Mouse (Mus musculus): ENCODE data around the gene Ttc9. TPM values are rescaled to one million over a fixed set of nuclear protein-coding genes. Genes with fewer than 3 reads are reported as not detected.

The Ttc9 gene
- total and polyA plus RNA-seq, 3 experiments = 0.27 TPM; not detected in 2

DNA sequence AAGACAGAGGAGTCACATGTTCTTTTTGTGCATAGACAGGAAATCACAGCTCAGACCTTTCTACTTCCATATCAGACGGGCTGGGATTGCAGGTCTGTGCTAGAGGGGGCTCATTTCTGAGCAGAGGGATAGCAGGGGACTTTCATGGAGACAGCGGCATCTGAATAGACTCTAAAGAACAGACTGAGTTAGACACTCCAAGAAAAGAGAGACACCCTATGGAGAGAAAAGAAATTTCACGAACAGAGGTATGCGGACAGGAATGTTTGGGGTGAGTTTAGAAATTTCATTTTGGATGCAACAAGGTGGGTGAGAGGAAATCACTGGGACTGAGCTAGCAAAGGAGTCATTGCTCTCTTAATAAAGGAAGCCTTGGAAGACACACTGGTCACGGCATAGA lies 56.8 kb downstream of the Ttc9 start:
- H3K9me3 ChIP-seq (replicated peaks) = no peaks in the 10 kb centered on the region
- H3K36me3 ChIP-seq (replicated peaks) = no peaks in the 10 kb centered on the region
- no peaks in the 10 kb centered on the region for H3K4me1 ChIP-seq (ENCODE audit: insufficient read depth, low read depth, low read length)
- no peak overlapping the region for H3K4me3 ChIP-seq (ENCODE audit: low read depth, low read length)
- ATAC-seq (ENCODE audit: extremely low read depth, insufficient number of reproducible peaks, low FRiP score, poor library complexity, severe bottlenecking) (no peak), DNase-seq (ENCODE audit: low spot score) (no peak)
- 0 out of 2 replicates have a peak, but pooled peaks cover 3% of the 10 kb centered on the region for H3K27me3 ChIP-seq (ENCODE audit: insufficient read depth, low read length)
- TF ChIP-seq CTCF (IDR thresholded peaks at IDR 0.05; ENCODE audit: low read depth, low read length) (no peak), GATA2 (IDR thresholded peaks at IDR 0.05; ENCODE audit: borderline replicate concordance, low read depth, low read length) (no peak), POLR2AphosphoS5 (IDR thresholded peaks at IDR 0.05; ENCODE audit: insufficient replicate concordance, low read depth, low read length) (no peak), GATA1 (IDR thresholded peaks at IDR 0.05; ENCODE audit: borderline replicate concordance, low read length) (no peak), TAL1 (conservative IDR thresholded peaks at IDR 0.05; ENCODE audit: low read depth, low read length) (no peak)

DNA sequence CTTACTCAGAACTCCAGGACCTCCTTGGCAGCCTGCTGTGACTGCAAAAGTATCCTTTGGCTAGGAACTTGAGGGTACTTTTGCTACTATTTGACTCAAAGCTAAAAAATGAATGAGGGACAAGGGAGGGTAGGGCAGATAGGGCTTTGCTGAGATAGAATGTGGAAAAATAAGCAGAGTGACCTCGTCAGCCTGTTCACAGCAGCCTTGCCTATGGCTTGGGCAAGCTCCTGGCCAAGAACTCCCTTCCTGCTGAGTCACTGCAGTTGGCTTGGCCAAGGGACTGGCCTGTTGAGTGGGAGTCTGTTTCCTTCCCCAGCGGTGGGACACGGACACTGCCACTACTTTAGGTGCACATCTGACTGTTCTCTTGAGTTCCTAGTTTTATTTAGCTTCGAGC lies 57.5 kb downstream of the Ttc9 start:
- Histone ChIP-seq H3K27me3 (ENCODE audit: insufficient read depth, low read length) (0 out of 2 replicates have a peak, but pooled peaks cover 3% of the 10 kb centered on the region), H3K9me3 (replicated peaks) (no peaks in the 10 kb centered on the region), H3K4me1 (ENCODE audit: insufficient read depth, low read depth, low read length) (no peaks in the 10 kb centered on the region), H3K4me3 (ENCODE audit: low read depth, low read length) (no peak overlapping the region), H3K36me3 (replicated peaks) (no peaks in the 10 kb centered on the region)
- DNase-seq (ENCODE audit: low spot score) (no peak), ATAC-seq (ENCODE audit: extremely low read depth, insufficient number of reproducible peaks, low FRiP score, poor library complexity, severe bottlenecking) (no peak)
- TF ChIP-seq GATA1 (IDR thresholded peaks at IDR 0.05; ENCODE audit: borderline replicate concordance, low read length) (no peak), TAL1 (conservative IDR thresholded peaks at IDR 0.05; ENCODE audit: low read depth, low read length) (no peak), CTCF (IDR thresholded peaks at IDR 0.05; ENCODE audit: low read depth, low read length) (no peak), POLR2AphosphoS5 (IDR thresholded peaks at IDR 0.05; ENCODE audit: insufficient replicate concordance, low read depth, low read length) (no peak), GATA2 (IDR thresholded peaks at IDR 0.05; ENCODE audit: borderline replicate concordance, low read depth, low read length) (no peak)

DNA sequence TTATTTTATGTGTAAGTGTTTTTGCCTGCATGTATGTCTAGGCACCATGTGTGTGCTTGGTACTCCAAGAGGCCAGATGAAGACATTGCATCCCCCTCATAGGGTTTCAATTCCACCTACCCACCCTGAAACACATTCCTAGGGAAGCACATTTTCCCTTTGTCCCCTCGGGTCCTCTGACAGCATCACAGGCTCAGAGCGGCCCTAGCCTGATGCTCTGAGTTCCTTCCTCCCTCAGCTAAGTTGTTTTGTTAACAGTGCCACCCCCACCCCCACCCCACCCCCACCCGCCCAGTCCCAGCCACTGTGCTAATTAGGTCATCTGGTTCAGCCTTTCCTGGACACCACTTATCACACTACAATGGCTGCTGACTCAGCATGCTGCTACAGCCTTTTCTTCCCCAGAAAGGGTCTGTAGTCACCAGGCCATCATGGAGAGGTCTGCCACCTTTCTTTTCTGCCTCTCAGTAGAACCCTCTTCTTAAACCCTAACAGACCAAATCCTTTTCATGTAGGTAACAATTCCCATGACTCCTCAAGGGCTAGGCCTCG lies 58.5 kb downstream of the Ttc9 start:
- no peaks in the 10 kb centered on the region for H3K27me3 ChIP-seq (ENCODE audit: insufficient read depth, low read length)
- H3K4me3 ChIP-seq (ENCODE audit: low read depth, low read length) = no peak overlapping the region
- no peak for DNase-seq (ENCODE audit: low spot score)
- TF ChIP-seq CTCF (IDR thresholded peaks at IDR 0.05; ENCODE audit: low read depth, low read length) (no peak), GATA2 (IDR thresholded peaks at IDR 0.05; ENCODE audit: borderline replicate concordance, low read depth, low read length) (no peak), POLR2AphosphoS5 (IDR thresholded peaks at IDR 0.05; ENCODE audit: insufficient replicate concordance, low read depth, low read length) (no peak), TAL1 (conservative IDR thresholded peaks at IDR 0.05; ENCODE audit: low read depth, low read length) (no peak), GATA1 (IDR thresholded peaks at IDR 0.05; ENCODE audit: borderline replicate concordance, low read length) (no peak)
- no peaks in the 10 kb centered on the region for H3K4me1 ChIP-seq (ENCODE audit: insufficient read depth, low read depth, low read length)
- no peak for ATAC-seq (ENCODE audit: extremely low read depth, insufficient number of reproducible peaks, low FRiP score, poor library complexity, severe bottlenecking)
- H3K9me3 ChIP-seq (replicated peaks) = no peaks in the 10 kb centered on the region
- H3K36me3 ChIP-seq (replicated peaks) = no peaks in the 10 kb centered on the region

DNA sequence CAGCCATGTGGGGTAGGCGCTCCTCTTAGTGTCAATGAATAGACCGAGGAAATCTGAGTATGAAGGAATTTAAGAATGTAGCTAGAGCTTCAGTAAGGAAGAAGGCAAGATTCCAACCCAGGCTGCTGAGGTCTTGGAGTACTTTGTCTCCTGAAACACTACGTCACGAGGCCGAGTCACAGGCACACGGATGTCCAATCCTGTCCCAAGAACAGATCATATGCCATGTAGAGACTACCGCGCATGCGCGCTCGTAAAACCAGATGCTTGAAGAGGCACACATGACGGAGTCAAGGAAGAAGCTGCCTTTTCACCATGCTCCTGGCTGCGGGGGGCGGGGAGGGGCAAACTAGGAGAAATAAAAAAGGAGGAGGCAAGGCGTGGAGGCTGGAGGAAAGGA lies 59.1 kb downstream of the Ttc9 start:
- Histone ChIP-seq H3K4me1 (ENCODE audit: insufficient read depth, low read depth, low read length) (no peaks in the 10 kb centered on the region), H3K36me3 (replicated peaks) (no peaks in the 10 kb centered on the region), H3K4me3 (ENCODE audit: low read depth, low read length) (no peak overlapping the region), H3K9me3 (replicated peaks) (no peaks in the 10 kb centered on the region), H3K27me3 (ENCODE audit: insufficient read depth, low read length) (0 out of 2 replicates have a peak, but pooled peaks cover 1% of the 10 kb centered on the region)
- no peak for TF ChIP-seq GATA2 (IDR thresholded peaks at IDR 0.05; ENCODE audit: borderline replicate concordance, low read depth, low read length)
- TF ChIP-seq GATA1 (IDR thresholded peaks at IDR 0.05; ENCODE audit: borderline replicate concordance, low read length) = no peak
- no peak for TF ChIP-seq TAL1 (conservative IDR thresholded peaks at IDR 0.05; ENCODE audit: low read depth, low read length)
- TF ChIP-seq CTCF (IDR thresholded peaks at IDR 0.05; ENCODE audit: low read depth, low read length) = no peak
- no peak for TF ChIP-seq POLR2AphosphoS5 (IDR thresholded peaks at IDR 0.05; ENCODE audit: insufficient replicate concordance, low read depth, low read length)
- ATAC-seq (ENCODE audit: extremely low read depth, insufficient number of reproducible peaks, low FRiP score, poor library complexity, severe bottlenecking) = no peak
- DNase-seq (ENCODE audit: low spot score) = no peak

DNA sequence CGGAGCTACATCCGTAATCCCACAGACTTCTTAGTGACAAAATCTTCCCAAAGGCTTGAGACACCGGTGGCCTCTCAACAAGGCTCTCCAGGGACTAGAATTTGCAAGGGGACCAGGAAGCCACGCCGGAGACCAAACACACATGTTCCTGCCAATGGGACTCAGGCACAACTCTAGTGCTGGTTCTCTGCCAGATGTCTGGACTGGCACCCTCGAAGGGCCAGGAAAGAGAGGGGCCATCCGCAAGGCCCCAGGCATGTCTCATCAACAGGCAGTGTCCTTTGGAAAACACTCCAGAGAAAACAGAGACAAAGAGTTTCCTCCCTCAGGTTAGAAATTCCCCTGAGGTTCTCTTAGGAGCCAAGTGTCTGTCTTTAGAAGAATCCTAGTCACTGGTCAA lies 59.7 kb downstream of the Ttc9 start:
- TF ChIP-seq CTCF (IDR thresholded peaks at IDR 0.05; ENCODE audit: low read depth, low read length) (no peak), GATA2 (IDR thresholded peaks at IDR 0.05; ENCODE audit: borderline replicate concordance, low read depth, low read length) (no peak)

DNA sequence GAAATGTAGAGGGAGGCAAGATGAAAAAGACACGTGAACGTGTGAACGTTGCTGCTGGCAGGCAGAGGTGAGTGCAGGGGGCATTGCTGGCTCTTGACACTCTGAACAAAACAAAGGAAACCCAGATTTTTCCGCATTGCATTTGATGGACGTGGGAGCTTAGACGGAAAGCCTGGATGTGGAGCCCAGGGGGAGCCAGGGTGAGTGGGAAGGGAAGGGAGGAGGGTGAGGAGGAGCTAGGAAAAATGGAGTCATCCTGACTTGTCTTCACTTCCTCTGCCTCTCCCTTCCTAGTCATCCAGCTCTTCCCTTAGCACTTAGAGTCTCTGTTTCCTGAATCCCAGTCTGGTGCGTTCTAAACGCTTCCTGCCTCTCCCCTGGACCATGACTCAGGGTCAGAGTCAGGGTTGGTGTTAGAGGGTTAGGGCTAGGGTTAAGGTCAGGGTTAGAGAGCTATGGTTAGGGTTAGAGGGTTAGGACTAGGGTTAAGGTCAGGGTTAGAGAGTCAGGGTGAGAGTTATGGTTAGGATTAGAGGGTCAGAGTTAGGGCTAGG lies 60.2 kb downstream of the Ttc9 start:
- no peak for ATAC-seq (ENCODE audit: extremely low read depth, insufficient number of reproducible peaks, low FRiP score, poor library complexity, severe bottlenecking)
- Histone ChIP-seq H3K36me3 (replicated peaks) (no peaks in the 10 kb centered on the region), H3K9me3 (replicated peaks) (no peaks in the 10 kb centered on the region), H3K4me3 (ENCODE audit: low read depth, low read length) (no peak overlapping the region), H3K4me1 (ENCODE audit: insufficient read depth, low read depth, low read length) (no peaks in the 10 kb centered on the region), H3K27me3 (ENCODE audit: insufficient read depth, low read length) (peaks cover 6% of the 10 kb centered on the region; the same call in 1 of the 2 replicates)
- DNase-seq (ENCODE audit: low spot score) = no peak
- no peak for TF ChIP-seq GATA2 (IDR thresholded peaks at IDR 0.05; ENCODE audit: borderline replicate concordance, low read depth, low read length)
- TF ChIP-seq CTCF (IDR thresholded peaks at IDR 0.05; ENCODE audit: low read depth, low read length) = no peak
- no peak for TF ChIP-seq TAL1 (conservative IDR thresholded peaks at IDR 0.05; ENCODE audit: low read depth, low read length)
- TF ChIP-seq POLR2AphosphoS5 (IDR thresholded peaks at IDR 0.05; ENCODE audit: insufficient replicate concordance, low read depth, low read length) = no peak
- no peak for TF ChIP-seq GATA1 (IDR thresholded peaks at IDR 0.05; ENCODE audit: borderline replicate concordance, low read length)

More for the DNA sequence above, 59.7 kb downstream of the Ttc9 start:
- ATAC-seq (ENCODE audit: extremely low read depth, insufficient number of reproducible peaks, low FRiP score, poor library complexity, severe bottlenecking) (no peak), DNase-seq (ENCODE audit: low spot score) (no peak)
- peaks cover 6% of the 10 kb centered on the region; the same call in 1 of the 2 replicates for H3K27me3 ChIP-seq (ENCODE audit: insufficient read depth, low read length)
- no peaks in the 10 kb centered on the region for H3K36me3 ChIP-seq (replicated peaks)
- no peaks in the 10 kb centered on the region for H3K9me3 ChIP-seq (replicated peaks)
- H3K4me3 ChIP-seq (ENCODE audit: low read depth, low read length) = no peak overlapping the region
- H3K4me1 ChIP-seq (ENCODE audit: insufficient read depth, low read depth, low read length) = no peaks in the 10 kb centered on the region

Measured in G1E (cell line).